Mouse (Mus musculus): ENCODE results near the gene Nab1.
"Not testable (repeated sequence)": the region's sequence is repeated elsewhere in the genome, so short reads cannot be mapped to it uniquely, and the experiment has no call there.

- not testable (repeated sequence) for TF ChIP-seq POLR2A (IDR thresholded peaks at IDR 0.05; ENCODE audit: low read depth, low read length); CTCF (IDR thresholded peaks at IDR 0.05; ENCODE audit: borderline replicate concordance, insufficient read depth, low read length)
These were observed 39.6 kb upstream of the Nab1 start for GRCm38 (mm10) chr1:52540124-52540523.

All from embryonic fibroblast, embryonic 13.5 days (primary cell).